Mouse (Mus musculus) cerebral cortex, adult 2 months (tissue): Measurements from ENCODE around the gene Mindy1.

ENCODE experiments used
- WGBS: fragments of 180-500 bp; shearing (Covaris S2); methylation state at CpG from one replicate; pipeline ENCODE4 v1.1.7; 2018; 5-methylcytosine and 5-hydroxymethylcytosine counted together

Gene Mindy1

DNA sequence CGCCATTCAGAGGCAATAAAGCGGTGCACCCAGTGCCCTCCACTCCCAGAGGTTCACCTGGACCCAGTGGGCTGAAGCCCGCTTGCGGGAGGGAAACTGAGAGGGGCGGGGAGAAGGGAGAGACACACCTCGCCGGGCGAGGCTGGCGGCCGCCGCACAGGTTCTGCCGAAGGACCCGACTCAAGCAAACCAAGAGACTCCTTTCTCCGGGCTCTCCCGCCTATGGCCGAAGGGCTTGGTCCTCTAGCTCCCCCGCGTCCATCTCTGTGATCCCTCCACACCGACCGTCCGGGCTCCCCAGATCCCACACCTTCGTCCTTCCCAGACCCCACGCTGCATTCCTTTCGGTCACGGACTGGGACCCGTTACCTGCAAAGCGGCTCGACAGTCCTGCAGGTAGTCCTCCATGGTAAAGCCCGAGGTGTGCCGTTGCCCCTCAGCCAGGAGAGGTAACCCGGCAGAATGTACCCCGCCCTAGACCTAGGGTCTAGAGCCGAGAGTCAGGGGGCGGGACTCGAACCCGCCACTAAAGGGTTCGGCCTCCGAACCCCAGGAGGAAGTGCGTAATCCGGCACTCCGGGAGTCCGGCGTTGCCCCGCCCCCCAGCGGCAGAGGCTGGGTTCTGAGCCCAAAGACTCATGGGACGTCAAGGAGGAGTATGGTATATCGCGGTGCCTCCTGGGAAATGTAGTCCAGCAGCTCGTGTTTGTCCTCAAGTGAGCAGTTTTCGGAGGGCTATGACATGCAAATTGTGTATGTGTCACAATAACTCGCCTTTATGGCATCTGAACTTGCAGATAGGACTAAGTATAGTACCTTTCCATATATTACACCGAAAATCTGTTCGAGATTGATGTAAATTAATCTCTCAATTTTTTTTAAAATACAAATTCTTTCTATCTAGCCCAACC, at the start of gene Mindy1, which contains the start of gene Prune1:
Gene Mindy1, plus strand, starts transcription at position 130 of the 911 bp plus-strand sequence.
Gene Prune1, minus strand, starts transcription at position 861 of the 911 bp plus-strand sequence.
- under 1% methylated on average over 53 of the region's 53 CpGs for WGBS

DNA sequence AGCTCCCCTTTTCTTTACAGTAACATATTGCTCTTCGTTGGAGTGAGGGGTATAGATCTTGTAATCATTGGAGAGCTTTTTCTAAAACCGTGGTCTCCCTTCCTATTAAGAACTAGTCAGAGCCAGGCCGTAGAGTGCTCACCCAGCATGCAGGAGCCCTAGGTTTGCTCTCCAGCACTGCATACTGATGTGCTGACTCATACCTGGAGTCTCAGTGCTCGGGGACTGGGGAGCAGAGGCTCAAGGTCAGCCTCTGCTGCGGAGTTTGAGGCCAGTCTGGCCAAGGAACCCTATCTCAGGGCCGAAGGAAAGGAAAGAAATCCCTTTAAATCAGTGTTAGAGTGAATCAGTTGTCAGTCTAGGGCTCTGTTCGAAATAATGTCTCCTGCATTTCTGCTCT, 48.4 kb upstream of the Mindy1 start:
- 73% methylated on average over 7 of the region's 7 CpGs for WGBS

DNA sequence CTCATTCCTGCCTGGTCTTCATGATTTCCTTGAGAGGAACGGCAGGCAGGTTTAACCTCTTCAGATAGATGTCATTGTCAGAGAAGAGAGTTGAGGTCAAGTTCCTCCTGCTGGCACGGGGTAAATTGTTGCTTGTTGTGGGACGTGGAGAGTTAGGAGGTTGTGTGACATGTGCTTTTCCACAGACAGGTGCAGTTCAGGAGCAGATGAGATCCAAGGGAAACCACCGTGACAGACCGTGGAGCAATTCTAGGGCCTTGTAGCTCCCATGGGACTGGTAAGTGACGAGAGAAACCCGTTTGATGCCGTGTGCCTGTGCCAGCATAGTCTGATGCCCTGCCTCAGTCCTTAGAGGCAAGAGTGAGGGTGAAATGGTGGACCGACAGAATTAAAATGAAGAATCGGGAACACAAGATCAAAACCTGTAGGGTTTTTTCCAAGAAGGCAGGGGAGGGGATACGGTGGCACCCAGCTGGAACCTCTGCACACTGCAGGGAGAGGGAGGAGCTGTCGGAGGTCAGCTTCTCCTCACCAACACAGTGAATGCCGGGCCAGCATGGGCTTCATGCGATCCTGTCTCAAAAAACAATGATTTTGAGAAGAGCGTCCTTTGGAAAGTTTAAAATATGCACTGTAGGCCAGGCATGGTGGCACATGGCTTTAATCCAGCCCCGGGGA, 47.7 kb upstream of the Mindy1 start:
- 82% methylated on average over 16 of the region's 16 CpGs for WGBS

DNA sequence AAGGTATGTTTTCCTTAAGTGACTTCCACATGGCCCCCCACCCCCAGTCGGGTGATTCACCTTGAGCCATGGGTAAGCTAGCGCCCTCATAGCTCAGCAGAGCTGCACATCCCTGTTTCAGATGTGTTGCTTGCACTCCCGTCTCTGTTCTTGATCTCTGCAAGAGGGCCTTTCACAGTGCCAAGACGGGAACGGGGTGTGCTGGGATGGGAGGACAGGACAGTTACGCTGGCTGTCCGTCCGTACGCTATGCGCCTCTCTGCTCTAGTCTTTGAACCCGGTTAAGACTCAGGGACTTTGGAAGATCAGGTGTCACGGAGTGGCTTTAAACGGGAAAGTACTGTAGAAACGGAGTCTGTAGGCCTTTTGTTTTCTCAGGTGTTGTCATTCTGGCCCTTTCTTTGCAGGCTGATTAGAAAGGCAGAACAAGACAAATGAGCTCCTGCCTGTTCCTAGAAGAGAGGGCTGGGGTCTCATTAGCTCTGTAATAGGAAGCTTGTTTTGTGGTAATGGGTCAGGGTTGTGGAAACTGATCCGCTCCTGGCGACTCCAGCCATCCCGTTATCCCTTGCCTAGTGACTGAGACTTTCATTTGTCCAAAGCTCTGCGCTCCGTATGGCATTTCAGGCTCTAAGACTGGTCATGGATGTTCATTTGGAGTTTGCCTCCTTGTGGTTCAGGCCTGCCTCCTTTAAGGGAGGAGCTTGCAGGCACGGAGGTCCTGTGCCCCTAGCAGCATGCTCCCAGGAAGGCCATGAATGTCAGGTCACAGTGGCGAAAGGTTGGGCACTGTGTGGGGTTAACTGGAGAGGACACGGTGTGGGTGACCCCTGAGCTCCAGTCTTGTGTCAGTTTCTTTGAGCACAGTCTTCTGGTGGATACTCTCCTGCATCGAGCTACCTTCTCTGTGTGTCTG, 45.5 kb upstream of the Mindy1 start:
- WGBS, result 70% methylated on average over 23 of the region's 23 CpGs

DNA sequence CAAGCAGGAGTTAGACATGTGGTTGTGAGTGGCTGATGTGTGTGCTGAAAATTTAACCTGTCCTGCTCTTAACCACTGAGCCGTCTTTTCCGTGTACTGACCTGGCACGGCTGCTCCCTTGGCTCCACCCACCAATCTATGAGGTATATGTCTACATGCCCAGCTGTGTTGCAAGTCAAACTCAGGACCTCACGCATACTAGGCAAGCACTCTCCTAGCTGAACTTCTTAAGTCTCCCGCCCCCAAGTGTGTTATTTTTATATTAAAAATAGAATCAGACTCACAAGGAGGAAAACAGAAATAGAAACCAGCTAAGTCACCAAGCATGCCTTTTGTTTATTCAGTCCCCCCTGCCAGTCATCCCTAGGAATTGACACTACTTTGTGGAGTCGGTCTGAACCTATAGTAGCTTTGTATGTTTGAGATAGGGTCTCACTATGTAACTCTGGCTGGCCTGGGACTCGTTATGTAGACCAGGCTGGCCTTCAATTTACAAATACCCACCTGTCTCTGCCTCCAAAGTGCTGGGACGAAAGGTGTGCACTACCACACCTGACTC, 43.5 kb upstream of the Mindy1 start:
- WGBS, result 60% methylated on average over 8 of the region's 8 CpGs

DNA sequence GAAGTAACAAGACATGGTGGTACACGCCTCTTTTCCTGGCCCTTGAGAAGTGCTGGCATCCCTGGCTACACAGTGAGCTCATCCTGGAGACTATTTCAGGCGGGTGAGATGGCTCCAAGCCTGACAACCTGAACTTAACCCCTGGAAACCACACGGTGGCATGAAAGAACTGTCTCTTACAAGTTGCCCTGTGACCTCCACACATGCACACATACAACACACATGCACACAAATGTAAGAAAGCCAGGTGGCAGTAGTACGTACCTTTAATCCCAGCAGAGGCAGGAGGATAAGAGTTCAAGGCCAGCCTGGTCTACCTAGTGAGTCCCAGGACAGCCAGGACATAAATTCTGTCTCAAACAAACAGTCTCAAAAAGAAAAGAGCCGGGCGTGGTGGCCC, 42.1 kb upstream of the Mindy1 start:
- 79% methylated on average over 6 of the region's 6 CpGs for WGBS

DNA sequence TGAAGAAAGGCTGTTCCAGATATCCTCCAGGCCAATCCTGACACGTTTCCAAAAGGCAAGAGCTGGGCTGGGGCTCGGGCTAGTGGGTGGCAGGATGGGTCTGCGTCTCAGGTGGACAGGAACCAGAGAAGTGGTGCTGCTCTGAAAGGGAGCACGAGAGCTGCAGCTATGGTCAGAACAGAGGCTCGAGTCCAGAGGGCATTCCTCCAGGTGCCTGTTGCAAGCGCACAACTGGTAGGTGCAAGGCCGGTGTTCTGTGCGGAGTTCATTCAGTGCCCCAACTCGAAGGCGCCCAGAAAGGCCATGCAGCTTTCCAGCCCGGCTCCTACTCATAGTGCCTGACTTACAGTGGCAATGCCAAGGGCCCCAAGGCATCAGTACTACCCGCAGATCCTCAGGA, 41.2 kb upstream of the Mindy1 start:
- 87% methylated on average over 12 of the region's 12 CpGs for WGBS

DNA sequence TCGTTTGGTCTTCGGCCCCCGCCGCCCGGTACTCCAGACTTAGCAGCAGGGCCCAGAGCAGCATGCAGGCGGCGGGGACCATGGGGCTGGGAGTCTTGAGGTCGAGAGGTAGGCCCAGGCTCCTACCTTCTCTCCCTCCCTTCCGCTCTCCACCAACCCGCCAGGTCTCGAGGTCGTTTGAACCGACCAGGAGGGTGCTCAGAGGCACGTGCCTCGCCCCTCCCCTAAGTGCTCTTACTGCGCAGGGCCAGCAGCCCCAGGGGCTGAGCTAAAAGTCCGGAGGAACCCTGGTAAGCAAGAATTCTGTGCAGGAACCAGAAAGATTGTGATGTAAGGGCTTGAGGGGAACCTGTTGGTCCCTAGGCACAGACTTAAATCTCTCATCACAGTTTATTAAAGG, 40.2 kb upstream of the Mindy1 start:
- WGBS, result 53% methylated on average over 17 of the region's 17 CpGs

DNA sequence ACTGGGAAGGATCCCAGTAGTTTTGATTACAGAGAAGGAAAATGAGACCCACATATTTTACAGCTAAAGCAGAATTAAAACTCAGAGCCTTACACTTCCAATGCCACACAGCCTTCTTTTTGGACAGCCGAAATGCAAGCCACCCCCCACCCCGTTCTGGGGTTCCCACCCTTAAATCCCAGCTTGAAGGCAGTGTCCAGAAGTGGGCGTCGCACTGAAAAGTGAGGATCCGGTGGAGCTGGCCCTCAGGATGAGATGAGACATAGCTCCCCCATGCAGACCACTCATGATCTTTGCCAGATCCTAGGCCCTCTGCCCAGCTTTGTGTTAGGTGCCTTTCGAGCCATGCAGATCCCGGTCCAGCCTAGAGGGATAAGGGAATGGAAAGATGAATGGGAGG, 39.6 kb upstream of the Mindy1 start, which contains the start of gene Gm128:
Gene Gm128, minus strand, starts transcription at position 101 of the 400 bp plus-strand sequence.
- 66% methylated on average over 7 of the region's 7 CpGs for WGBS

DNA sequence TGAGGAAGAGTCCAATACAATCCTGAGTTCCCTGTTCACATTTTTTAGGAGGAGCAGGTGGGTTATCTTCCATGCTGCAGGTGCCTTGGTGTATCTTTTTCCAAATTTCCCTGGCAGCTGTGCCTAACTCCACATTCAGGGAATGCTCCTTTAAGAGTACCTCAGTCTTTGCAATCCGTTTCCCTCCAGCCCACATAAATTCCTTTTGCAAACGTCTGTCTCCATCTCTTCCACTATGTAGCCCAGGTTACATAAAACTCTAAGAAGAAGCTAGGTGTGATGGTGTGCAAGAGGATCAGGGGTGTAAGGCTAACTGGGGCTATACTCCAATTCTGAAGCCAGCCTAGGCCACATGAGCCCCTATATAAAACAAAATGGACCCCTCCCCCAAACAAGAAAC, 38.1 kb upstream of the Mindy1 start:
- 46% methylated on average over 2 of the region's 2 CpGs for WGBS

DNA sequence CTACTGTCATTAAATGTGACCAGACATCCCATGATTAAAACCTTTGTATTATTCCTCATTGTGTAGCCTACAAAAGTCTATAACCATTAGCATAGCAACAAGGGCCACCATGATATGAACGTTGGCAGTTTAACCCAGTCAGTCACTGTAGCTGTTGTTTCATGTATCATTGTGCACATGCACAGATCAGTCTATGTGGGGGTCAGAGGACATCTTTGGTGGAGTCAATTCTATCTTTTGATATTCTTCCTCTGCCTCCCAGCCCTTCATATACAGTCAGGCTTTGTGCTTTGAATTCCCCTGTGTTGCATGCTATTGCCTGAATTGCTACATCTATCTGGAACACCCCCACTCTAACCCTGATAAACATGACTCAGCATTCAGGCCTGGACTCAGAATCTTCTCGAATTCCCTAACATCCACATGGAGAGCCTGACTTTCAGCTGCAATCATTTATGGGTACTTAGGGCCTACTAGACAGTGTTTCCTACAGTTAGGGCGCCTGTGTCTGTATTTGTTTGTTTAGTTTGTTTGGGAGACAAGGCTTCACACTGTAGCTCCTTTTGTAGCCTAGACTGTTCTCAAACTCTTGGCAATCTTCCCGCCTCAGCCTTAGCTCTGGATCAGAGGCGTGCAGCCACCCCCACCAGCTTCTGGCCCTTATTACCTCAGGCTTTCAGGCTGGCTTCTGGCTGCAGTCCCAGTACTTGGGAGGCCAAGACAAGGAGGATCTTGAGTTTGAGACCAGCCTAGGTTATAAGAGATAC, 34.5 kb upstream of the Mindy1 start:
- 39% methylated on average over 5 of the region's 5 CpGs for whole genome bisulfite sequencing

DNA sequence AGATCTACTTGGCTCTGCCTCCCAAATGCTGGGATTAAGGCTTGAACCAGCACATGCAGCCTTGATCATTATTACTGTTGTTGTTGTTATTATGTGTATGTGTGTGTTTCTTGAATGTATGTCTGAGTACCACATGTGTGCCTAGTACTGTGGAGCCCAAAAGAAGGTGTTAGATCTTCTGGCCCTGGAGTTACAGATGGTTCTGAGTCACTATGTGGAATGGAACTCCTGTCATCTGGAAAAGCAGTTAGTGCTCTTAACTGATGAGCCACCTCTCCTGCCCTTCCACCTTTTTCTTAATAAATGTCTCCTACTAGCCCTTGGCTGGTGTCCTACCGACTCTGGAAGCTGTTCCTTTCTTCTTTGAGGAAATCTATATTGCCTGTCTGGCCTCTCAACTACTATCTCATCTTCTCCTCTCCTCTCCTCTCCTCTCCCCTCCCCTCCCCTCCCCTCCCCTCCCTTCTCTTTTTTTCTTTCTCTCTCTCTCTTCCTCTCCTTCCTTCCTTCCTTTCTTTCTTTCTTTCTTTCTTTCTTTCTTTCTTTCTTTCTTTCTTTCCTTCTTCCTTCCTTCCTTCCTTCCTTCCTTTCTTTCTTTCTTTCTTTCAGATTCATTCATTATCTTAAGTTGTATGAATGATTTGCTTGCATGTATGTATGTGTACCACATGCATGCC, 33.3 kb upstream of the Mindy1 start:
- 88% methylated on average over 1 of the region's 1 CpGs for WGBS

DNA sequence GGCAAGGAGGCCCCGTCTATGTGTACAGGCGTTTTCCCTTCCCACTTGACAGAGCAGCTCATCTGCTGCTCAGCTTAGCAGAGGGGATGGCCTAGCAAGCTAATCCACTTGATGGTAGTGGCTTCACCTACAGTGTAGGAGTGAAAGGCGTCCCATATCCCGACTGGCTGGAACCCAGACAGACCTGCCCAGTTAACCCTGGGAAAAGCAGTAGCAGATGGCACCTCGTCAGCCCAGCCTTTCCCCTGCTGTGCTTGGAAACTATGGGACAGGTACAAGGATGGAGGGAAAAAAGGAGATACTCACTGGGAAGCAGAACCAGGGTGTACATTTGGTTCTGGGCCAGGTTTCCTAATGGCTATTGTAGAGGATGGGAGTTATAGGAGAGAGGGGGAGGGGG, 30.8 kb upstream of the Mindy1 start:
- 90% methylated on average over 5 of the region's 5 CpGs for WGBS

DNA sequence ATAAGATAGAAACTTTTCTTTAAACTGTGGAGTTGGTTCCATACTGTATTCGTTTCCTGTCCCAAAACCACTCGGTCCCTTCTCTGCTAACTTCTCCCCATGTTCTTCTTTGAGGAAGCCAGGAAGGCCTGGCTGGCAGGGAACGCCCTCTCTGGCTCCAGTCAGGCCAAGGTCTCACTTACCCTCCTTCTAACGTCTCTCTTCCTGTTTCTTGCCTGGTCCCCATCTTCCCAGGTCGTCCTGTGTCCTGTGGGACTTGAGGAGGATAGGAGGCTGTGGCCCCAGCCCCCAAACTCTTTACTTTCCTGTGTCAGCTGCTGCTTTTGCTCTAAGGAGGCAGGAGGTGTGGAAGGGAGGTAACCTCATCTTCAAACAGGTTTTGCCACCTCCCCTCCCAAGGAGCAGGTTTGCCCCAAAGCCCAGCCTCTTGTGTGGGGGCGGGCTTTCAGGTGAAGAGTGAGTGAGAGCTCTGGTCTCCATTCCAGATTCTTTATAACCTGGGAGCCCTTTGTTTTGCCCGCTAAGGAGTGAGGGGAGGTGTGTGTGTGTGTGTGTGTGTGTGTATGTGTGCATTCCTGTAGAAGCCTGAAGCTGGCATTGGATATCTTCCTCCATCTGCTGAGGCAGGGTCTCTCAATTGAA, 30.2 kb upstream of the Mindy1 start, which contains the start of gene Bnipl:
Gene Bnipl, minus strand, starts transcription at position 411 of the 642 bp plus-strand sequence.
- WGBS, result 68% methylated on average over 7 of the region's 7 CpGs

DNA sequence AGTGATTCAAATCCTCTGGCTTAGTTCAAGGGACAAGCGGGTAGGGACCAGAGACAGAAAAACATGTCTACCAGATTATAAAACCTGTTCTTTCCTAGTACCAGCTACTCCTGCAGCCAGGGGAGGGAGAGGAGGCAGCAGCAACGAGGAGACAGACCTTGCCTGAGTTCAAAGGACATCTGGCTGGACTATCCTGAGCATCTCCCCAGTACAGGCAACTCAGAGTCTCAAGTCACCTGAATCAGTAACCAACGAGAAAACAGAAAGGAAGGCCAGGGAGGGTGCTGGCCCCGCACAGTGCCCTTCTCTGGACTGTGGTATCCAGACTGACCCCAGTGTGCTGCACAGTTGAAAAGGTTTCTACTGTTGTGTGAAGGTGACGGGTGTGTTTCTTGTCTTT, 24.2 kb upstream of the Mindy1 start:
- 91% methylated on average over 5 of the region's 5 CpGs for WGBS

DNA sequence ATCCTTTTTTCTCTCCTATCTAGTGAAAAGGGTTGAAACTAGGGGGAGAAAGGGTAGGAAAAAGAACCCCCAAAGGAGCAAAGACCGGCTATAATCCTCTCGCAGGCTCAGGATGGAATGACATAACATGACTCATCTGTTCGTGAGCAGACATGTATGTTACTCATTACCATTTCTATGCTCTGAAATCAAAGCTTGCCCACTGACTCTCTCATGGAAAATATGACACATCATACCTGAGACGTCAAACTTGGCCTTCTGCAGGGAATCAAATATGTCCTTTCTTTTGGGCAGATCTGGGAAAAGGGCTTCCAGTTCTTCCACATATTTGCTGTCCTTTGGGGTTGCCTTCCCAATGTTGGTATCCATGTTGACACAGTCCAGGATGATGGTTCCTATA, 19.2 kb upstream of the Mindy1 start:
- WGBS, result 73% methylated on average over 4 of the region's 4 CpGs

DNA sequence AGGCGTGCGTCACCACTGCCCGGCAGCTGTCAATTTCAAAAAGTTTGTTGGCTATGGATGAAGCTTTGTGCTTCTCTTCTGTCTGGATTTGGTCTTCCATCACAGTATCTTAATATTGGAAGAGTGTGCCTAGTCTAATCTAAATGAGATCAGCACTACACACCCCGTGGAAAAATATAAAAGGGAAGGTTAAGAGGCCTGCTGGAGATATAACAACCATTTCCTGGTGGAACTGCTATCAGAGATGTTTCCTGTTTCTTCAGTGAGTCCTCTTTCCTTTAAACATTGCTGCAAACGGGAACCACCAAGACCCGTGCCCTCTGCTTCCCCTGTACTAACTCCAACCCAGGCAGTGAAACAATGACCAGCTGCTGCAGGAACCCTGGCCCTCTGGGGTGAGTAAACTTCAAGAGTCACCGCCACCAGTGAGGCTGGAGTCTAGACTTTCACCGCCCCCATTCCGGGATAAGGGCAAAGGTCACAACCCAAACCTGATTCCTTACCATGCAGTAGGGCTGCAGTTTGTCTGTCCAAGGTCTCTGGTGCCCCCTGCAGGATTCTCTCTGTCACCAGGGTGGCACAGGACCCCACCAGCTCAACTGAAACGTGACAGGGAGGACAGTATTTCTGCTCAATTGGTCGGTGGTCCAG, 17.9 kb upstream of the Mindy1 start:
- WGBS, result 54% methylated on average over 11 of the region's 11 CpGs

DNA sequence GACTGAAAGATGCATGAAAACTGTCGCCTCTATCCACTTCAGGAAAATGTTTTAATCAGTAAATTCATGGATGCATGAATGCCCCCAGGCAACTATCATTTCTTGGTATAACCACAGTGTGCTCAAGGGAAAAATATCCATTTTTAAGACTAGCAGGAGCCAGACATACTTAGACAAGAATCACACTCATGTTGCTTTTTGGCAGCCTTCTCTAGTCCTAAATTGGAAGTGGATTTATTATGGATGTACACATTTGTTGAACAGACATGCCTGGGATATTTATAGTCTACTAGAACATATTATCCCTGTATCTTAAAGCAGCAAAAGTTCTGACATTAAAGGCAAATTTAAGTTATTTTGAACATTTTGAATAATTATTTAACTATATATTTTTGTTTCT, 16.4 kb upstream of the Mindy1 start:
- 26% methylated on average over 1 of the region's 1 CpGs for WGBS

DNA sequence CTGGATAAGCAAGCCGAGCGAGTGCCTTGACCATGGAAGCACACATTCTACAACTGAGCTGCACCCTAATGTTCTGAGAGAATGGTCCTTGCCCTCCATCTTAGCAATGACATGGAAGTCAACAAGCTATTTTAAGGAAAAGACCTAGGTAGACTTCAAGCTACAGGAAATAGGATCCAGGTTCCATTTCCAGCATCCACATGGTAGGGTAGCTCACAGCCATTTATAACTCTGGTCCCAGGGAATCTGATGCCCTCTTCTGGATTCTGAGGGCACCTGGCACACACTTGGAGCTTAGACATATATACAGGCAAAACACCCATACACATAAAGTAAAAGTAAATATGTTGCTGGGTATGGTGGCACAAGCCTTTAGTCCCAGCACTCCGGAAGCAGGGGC, 15.1 kb upstream of the Mindy1 start:
- WGBS, result 95% methylated on average over 3 of the region's 3 CpGs
